Mouse (Mus musculus) heart, postnatal 4 days (tissue): ENCODE data around the gene Xrcc3. TPM values are rescaled to one million over a fixed set of nuclear protein-coding genes. Genes with fewer than 3 reads are reported as not detected.

Experiments used
- DNase-seq: peaks from one replicate; pipeline ENCODE4 v3.0.0; 2021
- total RNA-seq, 2 experiments: library from RNA; stranded (reverse); gene quantifications; 2 replicates each; pipeline ENCODE4 v1.2.3; 2021

The Xrcc3 gene
- total RNA-seq, 2 experiments from 2014 or later, result 4.8 to 5.5 TPM

DNA sequence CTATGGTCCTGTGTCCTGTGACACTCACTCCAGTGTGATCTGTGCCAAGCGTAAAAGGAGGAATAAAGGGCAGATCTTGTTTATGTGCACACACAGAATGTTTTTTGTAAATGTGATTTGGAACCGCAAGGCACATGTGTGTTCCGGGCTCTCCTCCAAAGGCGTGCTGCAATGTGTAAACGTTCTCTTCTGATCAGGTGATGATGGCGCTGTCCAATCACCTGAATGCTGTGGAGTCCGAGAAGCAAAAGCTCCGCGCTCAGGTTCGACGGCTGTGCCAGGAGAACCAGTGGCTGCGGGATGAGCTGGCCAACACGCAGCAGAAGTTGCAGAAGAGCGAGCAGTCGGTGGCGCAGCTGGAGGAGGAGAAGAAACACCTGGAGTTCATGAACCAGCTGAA lies 39.5 kb downstream of the Xrcc3 start:
- DNase-seq, result no peak

DNA sequence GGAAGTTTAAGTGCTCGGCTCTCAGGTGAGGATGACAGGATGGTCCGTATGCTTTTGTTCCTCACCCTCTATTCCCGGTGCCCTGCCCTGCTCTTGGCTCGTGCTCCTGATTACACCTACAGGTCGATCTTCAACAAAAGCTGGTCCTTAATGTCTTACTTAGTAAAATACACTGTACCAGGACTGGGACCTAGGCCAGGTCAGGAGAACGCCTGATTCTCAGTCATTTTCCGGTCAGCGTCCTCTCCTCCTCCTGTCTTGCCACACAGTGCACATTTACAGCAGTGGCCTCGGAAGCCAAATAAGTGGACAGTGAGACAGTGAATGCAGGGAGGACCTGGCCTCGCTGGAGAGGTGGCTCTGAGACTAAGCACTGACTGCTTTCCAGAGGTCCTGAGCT lies 43.0 kb downstream of the Xrcc3 start:
- DNase-seq, result no peak

GRCm38 (mm10) chr12:111769816-111770577 lies 43.7 kb downstream of the Xrcc3 start:
- no peak for DNase-seq

- DNase-seq, result peak; percentile 78
These were observed 44.4 kb downstream of the Xrcc3 start for GRCm38 (mm10) chr12:111769306-111769705.

- DNase-seq, result no peak
These were observed 45.2 kb downstream of the Xrcc3 start for GRCm38 (mm10) chr12:111768322-111768928.

DNA sequence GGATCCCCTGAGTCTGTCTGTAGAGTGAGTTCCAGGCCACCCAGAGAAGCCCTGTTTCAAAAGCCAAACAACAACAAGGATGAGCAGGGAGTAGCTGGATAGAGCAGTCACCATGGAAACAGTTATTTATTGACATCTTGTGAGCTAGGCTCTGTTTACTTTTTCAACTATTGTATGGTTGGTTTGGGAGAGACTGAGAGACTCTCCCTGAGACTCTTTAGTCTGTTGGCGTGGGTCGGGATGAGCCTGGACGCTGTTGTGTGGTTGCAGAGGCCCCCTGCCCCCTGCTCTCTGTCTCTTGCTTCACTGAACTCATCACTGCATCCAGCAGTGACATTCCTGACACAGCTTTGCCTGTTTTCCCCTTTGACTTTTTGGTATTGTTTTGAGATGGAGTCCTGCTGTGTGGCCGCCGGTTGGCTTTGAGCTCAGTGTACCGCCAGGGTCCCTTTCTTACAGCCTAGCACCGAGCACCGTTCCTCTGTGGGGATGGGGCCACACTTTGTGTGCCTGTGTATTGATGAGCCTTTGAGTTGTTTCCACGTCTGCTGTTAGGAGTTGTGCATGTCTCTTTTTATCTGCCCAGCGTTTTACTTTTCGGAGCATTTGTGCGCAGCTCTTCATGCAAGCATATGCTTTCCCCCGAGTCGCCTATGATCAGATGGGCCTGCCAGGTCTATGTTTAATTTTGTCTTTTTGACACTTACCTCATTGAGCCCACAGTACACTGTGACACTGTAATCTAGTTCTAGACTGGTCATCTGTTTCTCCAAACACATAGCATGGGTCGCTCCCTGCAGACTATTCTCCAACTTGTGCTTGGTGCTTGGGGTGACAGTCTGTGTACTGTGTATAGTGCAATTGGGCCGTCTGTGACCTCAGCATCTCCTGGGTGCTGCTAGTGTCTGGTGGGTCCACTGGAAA lies 47.1 kb downstream of the Xrcc3 start:
- DNase-seq, result no peak

GRCm38 (mm10) chr12:111762620-111763280 lies 50.9 kb downstream of the Xrcc3 start:
- DNase-seq, result no peak

DNA sequence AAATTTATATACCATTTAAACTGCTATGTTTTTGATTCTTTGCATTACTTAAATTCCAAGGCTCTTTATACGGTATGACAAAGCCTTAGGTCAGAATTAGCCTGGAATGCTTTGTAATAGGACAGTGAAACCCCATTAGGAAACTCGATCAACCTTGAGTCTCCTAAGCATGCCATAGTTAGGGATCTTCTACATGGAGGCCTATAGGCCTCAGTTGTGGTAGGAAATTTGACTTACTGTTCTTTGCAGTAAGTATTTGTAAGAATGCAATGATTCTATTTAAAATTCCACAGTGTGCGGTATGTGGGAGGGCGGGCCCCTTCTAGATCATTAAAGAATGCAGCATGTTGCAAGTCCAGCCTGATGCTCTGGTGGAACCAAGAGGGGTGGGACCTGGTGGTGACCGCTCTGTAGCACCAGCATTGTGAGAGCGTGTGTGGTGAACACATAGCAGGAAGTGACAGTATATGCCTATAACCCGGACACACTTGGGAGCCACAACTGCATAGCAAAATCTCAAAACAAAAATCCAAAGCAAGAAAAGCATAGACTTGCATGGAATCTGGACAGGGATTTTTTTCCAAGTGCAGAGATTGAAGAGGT lies 53.3 kb downstream of the Xrcc3 start:
- no peak for DNase-seq

DNA sequence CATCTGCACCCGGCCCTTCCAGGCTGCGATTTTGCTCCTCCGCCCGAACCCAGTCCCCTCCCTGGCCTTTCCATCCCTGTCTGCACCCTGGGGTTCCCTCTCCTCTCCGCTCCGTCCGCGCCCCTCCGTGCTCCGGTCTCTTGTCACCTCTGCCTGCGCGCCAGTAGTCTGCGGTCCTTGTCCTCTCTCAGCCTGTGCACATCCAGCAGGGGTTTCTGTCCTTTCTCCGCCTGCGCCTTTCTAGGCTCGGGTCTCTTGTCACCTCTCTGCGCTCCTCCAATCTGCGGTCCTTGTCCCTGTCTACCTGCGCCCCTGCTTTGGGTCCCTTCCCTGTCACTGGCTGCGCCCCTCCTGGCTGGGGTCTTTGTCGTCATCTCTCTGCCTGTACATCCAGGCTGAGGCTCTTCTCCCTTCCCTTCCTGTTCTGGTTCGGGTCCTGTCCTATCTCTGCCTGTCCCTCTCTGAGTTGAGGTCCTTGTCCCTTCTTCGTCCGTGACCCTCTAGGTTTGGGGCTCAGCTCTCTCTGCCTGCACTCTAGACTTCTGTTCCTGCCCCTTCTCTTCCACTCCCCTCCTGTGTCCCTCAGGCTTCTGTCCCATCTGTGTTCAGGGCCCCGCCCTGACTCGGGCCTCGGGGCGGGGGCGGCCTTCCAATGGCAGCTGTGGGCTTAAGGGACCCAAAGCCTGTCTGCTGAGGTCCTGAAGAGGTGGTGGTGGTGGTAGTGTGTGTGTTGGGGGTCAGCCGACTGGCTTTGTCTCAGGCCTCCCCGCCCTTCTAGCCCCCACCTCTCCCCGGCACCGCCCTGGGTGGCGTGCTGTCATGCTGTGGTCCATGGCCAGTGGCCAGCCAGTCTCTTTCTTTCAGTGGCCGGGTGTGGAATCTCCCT lies 54.3 kb downstream of the Xrcc3 start:
- DNase-seq, result peak; percentile 84

GRCm38 (mm10) chr12:111758381-111759175 lies 55.1 kb downstream of the Xrcc3 start, which contains the start of gene Klc1:
Gene Klc1, plus strand, starts transcription at chr12:111758849.
- DNase-seq, result peak; percentile 83

DNA sequence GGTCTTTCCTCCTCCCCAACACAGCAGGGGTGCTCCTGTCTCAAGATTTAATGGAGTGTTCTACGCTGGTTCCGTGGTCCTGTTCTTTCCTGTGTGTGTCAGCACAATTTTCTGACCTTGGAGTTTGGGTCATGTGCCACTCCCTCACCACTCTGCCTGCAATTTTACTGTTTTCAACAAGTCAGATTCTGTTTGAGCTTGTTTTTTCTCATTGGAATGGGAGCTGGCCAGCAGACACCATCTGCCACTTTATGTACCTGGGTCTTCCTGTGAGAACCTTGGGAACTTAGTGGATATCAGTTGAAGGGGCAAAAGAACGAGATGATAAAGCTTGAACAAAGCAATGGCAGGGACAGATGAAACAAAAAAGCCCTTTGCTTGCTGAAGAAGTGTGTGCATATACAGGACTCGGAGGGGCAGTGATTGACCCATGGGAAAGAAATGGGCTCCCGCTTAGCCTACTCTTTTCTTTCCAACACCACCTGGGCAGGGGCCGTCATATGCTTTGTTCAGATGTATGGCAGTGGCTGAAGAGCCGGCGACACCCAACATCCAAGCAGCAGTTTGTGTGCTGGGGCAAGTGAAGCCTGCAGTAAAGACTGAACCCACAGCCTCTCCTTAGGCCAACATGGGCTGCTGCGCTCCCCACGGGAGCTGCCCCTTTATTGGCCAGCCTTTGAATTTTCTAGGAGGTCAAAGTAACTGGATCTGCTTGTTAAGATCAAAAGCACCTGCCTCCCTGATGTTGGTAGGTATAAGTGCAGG lies 55.9 kb downstream of the Xrcc3 start:
- no peak for DNase-seq

DNA sequence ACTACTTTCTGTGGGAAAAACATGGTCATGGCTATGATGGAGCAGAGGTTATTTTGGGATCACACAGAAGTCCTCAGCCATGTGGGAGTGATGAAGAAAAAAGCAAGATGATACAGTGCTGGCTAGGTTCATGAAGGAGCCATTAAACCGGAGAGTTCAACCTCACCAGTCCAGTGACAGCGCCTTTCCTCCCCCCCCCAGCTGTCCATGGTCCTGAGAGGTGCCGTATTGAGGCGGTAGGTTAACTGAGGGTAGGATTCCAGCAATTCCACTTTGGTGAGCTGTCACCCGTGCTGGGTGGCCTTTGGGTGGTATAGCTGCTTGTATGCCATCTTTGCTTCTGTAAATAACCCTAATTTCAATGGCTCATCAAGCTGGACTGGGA lies 57.0 kb downstream of the Xrcc3 start:
- DNase-seq, result no peak

- no peak for DNase-seq
These were observed 57.5 kb downstream of the Xrcc3 start for GRCm38 (mm10) chr12:111756082-111756697.

GRCm38 (mm10) chr12:111755231-111755630 lies 58.4 kb downstream of the Xrcc3 start:
- no peak for DNase-seq

- DNase-seq, result no peak
These were observed 59.0 kb downstream of the Xrcc3 start for GRCm38 (mm10) chr12:111754710-111755109.

DNA sequence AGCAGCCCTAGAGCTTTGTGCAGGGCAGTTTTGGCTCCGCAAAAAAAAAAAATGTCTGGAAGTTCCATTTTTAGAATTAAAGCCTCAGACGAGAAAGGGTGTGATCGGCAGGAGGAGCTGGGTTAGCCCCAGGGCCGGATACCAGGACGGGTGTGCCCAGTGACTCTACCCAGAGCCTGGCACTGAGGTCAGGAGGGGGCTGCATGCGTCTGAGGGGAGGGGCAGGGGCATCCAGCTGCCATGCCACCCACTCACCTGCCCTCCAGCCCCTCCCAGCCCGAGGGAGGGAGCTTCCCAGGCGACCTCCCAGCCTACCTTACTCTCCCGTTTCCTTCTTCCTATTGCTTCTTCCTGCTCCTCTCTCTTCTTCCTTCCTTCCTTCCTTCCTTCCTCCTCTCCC lies 60.3 kb downstream of the Xrcc3 start:
- no peak for DNase-seq
